In genomic region chr10:54074247-54074608, GRCm38 (mm10) we compare ENCODE assay signal across 8 mouse cellular contexts. TPM values are rescaled to one million over a fixed set of nuclear protein-coding genes. Genes with fewer than 3 reads are reported as not detected.
DNase-seq lines count a peak whose midpoint lies in the region; ATAC-seq lines count a peak whose summit lies in the region.

No protein-coding gene starts in this region.

- peak overlapping the region; percentile 81 for H3K4me3 ChIP-seq in forebrain, embryonic 16.5 days (replicated peaks; ENCODE audit: low read length)

- intact Hi-C loops in left cerebral cortex, postnatal 36 days (cut with DNase I): loop anchor here (10.0 kb wide), 1 partner anchor 209 kb away; no protein-coding TSS in a partner anchor

- H3K27me3 ChIP-seq in forebrain, embryonic 16.5 days (replicated peaks; ENCODE audit: control insufficient read depth, insufficient read depth, low read length): peaks cover 11% of the 10 kb centered on the region; the same call in 1 of the 2 replicates

- H3K36me3 ChIP-seq in forebrain, embryonic 16.5 days (ENCODE audit: control insufficient read depth, insufficient read depth): no peaks in the 10 kb centered on the region

- peaks cover 15% of the 10 kb centered on the region for H3K4me1 ChIP-seq in forebrain, embryonic 16.5 days (replicated peaks; ENCODE audit: control insufficient read depth, insufficient read depth, low read length)

- H3K9ac ChIP-seq in forebrain, embryonic 16.5 days (replicated peaks; ENCODE audit: low read depth, low read length): peak overlapping the region; percentile 74

- ATAC-seq in forebrain, embryonic 16.5 days: no peak

- H3K27ac ChIP-seq in forebrain, embryonic 16.5 days (ENCODE audit: low read length): no peak overlapping the region

- peak overlapping the region; percentile 100 for H3K4me2 ChIP-seq in forebrain, embryonic 16.5 days (ENCODE audit: low read length)

- under 1% methylated on average over 14 of the region's 14 CpGs for WGBS in forebrain, embryonic 16.5 days

- DNase-seq in kidney, adult 11 months: peak; percentile 39
- no peak for DNase-seq in kidney, postnatal 14 days
- peak; percentile 29 for DNase-seq in R1 (ENCODE audit: low read depth, low spot score)
- peak; percentile 64 to 72 for DNase-seq in kidney, postnatal 36 days
- DNase-seq in natural killer cell, adult 2 months (ENCODE audit: low spot score in 2 of 2): peak; percentile 25 to 38
- DNase-seq in right cerebral cortex, postnatal 36 days (ENCODE audit: low spot score in 2 of 2): no peak
- no peak for DNase-seq in left cerebral cortex, postnatal 36 days (ENCODE audit: low spot score in 2 of 2)

- no peaks in the 10 kb centered on the region for H3K9me3 ChIP-seq in forebrain, embryonic 16.5 days (ENCODE audit: control insufficient read depth, low read length)

RNA-seq across cellular contexts. Expression of gene Man1a, which starts 2.2 kb away (rescaled TPM):
- 3.2 and 3.8 TPM in 2 replicates for polyA plus RNA-seq in forebrain, embryonic 16.5 days (2015; fragmentation: Nextera tagmentation; extraction: Ambion mirVana)
- 10 to 100 TPM; 28.5 TPM for total RNA-seq in left cerebral cortex, postnatal 36 days (2021)

Comparison
In these comparisons a context has a peak if more than half of its experiments do, and no peak if none do; other contexts are left out.
1. DNase-seq: peak in kidney, adult 11 months (single experiment), R1 (single experiment), kidney, postnatal 36 days (2 of 2) and natural killer cell, adult 2 months (2 of 2); none in kidney, postnatal 14 days (single experiment), right cerebral cortex, postnatal 36 days (0 of 2) and left cerebral cortex, postnatal 36 days (0 of 2).